Mouse (Mus musculus) forebrain, embryonic 13.5 days (tissue): ENCODE measurements around the gene Nfia. TPM values are rescaled to one million over a fixed set of nuclear protein-coding genes. Genes with fewer than 3 reads are reported as not detected.
A peak's percentile ranks its signal among the peaks of the same experiment; 100 is the strongest.

Source experiments
- ATAC-seq: fragments of 200-750 bp; cut with Nextera tagmentation; 2 replicates; pipeline ENCODE4 v1.8.0; 2017
- H3K27ac ChIP-seq: fragments of 300-500 bp; sonication (generic); 2 replicates; pipeline ENCODE4 v1.5.1; 2015; ENCODE audit warnings: inconsistent platforms, mild to moderate bottlenecking, moderate library complexity
- H3K27me3 ChIP-seq: fragments of 300-500 bp; sonication (generic); 2 replicates; pipeline ENCODE4 v1.6.1; 2015; ENCODE audit warnings: mild to moderate bottlenecking, inconsistent platforms
- H3K36me3 ChIP-seq: fragments of 300-500 bp; sonication (generic); 2 replicates; pipeline ENCODE4 v1.6.1; 2015; ENCODE audit warnings: mild to moderate bottlenecking, inconsistent platforms; ENCODE audit not compliant: poor library complexity, severe bottlenecking
- H3K4me1 ChIP-seq: fragments of 300-500 bp; sonication (generic); 2 replicates; pipeline ENCODE4 v1.6.1; 2015; ENCODE audit warnings: inconsistent platforms
- H3K4me2 ChIP-seq: fragments of 300-500 bp; sonication (generic); 2 replicates; pipeline ENCODE4 v1.6.1; 2015; ENCODE audit warnings: inconsistent platforms, mild to moderate bottlenecking, moderate library complexity
- H3K4me3 ChIP-seq: fragments of 300-500 bp; sonication (generic); 2 replicates; pipeline ENCODE4 v1.5.1; 2015; ENCODE audit warnings: mild to moderate bottlenecking, inconsistent platforms
- H3K9ac ChIP-seq: fragments of 300-500 bp; sonication (generic); 2 replicates; pipeline ENCODE4 v1.6.1; 2015; ENCODE audit warnings: mild to moderate bottlenecking, inconsistent platforms
- H3K9me3 ChIP-seq: fragments of 300-500 bp; sonication (generic); replicated peaks from 2 replicates; pipeline ENCODE4 v1.6.1; 2016; ENCODE audit warnings: inconsistent platforms
- WGBS: fragments of 180-500 bp; shearing (Covaris S2); methylation state at CpG from one replicate; pipeline ENCODE4 v1.1.7; 2015; 5-methylcytosine and 5-hydroxymethylcytosine counted together
- polyA plus RNA-seq: library from polyadenylated mRNA; unstranded; fragments of >200 nt; fragmentation: Nextera tagmentation; extraction: Ambion mirVana; gene quantifications from 2 replicates; pipeline ENCODE4 v1.2.1, GENCODE M21; 2015

The Nfia gene
- polyA plus RNA-seq, 1 experiment from 2014 or later: 121 TPM

DNA sequence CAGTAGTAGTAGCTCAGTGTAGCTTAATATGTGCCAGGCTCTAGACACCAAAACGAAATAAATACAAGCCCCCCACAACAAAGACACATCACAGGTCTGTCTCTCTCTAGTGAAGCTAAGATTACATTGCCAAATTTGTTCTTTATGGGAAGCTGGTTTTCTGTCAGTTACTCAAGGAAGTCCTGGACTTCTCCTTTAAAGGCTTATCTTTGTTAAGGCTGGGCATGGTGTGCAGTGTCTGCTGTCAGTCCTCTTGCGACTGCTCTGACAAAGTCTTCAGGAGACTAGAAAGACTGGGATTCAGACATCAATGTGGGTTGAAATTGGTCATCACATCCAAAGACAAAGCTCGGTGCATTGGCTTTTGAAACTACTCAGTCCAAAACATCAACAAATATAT lies 36.4 kb downstream of the Nfia start:
- Histone ChIP-seq H3K4me3 (no peak overlapping the region), H3K9me3 (no peaks in the 10 kb centered on the region), H3K4me2 (no peak overlapping the region), H3K9ac (no peak overlapping the region), H3K27ac (no peak overlapping the region), H3K27me3 (no peaks in the 10 kb centered on the region), H3K36me3 (no peaks in the 10 kb centered on the region), H3K4me1 (peaks cover 46% of the 10 kb centered on the region)
- 82% methylated on average over 3 of the region's 3 CpGs for WGBS
- ATAC-seq: no peak

DNA sequence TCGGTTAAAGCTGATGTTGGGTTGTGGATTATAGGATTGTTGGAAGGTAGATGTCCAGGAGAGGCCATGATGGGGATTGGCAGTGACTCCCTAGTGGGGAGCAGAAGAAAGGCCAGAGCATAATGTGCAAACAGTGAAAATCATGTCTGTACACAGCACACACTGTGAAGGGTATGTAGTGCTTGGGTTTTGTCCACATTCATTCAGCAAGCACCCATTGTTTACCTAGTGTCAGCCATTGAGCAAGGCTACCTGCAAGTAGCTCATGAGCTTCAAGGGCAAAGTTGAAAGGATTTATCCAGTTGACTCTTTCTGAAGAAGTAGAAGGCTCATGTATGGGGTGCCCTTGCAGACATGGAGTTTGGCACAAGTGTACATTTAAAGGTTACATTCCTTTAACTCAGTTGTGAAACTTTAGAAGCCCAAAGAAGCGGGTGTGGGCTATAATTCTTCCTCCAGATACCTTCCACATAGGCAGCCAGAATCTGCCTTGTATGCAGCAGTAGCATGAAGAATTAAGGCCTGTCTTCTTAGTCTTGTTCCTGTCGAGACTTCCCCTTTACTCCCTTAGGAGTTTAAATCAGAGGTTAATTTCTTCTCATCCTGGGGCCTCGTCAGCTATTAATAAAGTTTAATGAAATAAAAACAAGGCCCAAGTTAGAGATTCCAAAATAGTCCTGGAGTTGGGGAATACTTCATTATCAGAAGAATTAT lies 37.2 kb downstream of the Nfia start:
- H3K9me3 ChIP-seq: no peaks in the 10 kb centered on the region
- 74% methylated on average over 4 of the region's 4 CpGs for WGBS
- ATAC-seq: no peak
- H3K4me3 ChIP-seq: no peak overlapping the region
- no peaks in the 10 kb centered on the region for H3K27me3 ChIP-seq
- H3K4me2 ChIP-seq: no peak overlapping the region
- H3K27ac ChIP-seq: no peak overlapping the region
- peaks cover 44% of the 10 kb centered on the region for H3K4me1 ChIP-seq
- no peak overlapping the region for H3K9ac ChIP-seq
- no peaks in the 10 kb centered on the region for H3K36me3 ChIP-seq

DNA sequence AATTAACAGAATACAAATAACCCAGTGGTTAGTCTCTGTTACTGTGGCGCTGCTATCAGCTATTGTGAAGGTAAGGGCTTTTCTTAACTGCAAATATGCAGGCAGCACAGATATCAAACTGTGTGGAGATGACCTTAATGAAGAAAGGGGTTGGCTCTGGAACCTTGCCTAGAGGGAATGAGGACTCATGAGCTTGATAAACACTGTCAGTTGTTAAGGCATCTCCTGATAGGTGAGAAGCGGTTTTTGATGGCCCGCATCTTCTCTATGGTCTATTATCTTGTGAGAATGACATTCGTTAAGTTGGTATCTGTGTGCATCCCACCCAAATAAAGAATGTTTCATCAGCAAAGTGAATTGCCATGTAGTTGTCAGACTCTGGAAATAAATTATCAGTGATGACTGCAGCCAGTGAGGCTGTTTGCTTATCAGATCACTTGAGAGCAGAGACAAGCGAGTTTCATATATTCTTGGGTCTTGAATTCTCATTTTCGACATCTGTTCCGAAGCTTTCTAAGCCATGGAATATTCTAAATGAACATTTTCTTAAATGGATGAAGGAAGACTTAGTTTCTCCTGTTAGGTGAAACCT lies 37.9 kb downstream of the Nfia start:
- Histone ChIP-seq H3K36me3 (no peaks in the 10 kb centered on the region), H3K9me3 (no peaks in the 10 kb centered on the region), H3K27me3 (no peaks in the 10 kb centered on the region), H3K9ac (no peak overlapping the region), H3K4me3 (no peak overlapping the region), H3K4me2 (no peak overlapping the region), H3K4me1 (peaks cover 39% of the 10 kb centered on the region), H3K27ac (no peak overlapping the region)
- 78% methylated on average over 7 of the region's 7 CpGs for WGBS
- no peak for ATAC-seq

DNA sequence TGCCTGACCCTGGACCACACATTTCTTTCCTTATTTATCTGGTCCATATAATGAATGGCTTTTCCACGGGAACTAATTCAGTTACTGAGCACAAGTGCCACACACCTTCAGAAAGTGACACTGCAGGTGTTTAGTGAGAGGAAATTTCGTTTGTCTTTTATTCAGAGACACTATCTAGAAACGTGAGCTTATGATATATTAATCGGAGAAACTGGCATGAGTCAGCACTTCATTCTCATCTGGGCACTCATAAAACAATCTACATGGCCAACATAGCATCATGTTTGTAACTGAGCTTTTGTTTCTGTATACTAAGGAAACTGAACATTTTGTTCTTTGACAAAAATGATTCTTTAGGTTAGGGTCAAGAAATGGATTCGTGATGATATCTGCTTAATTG lies 40.5 kb downstream of the Nfia start:
- no peaks in the 10 kb centered on the region for H3K9me3 ChIP-seq
- no peak overlapping the region for H3K4me3 ChIP-seq
- no peak for ATAC-seq
- no peak overlapping the region for H3K4me2 ChIP-seq
- H3K4me1 ChIP-seq: peaks cover 38% of the 10 kb centered on the region
- H3K36me3 ChIP-seq: no peaks in the 10 kb centered on the region
- WGBS: 87% methylated on average over 5 of the region's 5 CpGs
- no peaks in the 10 kb centered on the region for H3K27me3 ChIP-seq
- H3K9ac ChIP-seq: no peak overlapping the region
- no peak overlapping the region for H3K27ac ChIP-seq

DNA sequence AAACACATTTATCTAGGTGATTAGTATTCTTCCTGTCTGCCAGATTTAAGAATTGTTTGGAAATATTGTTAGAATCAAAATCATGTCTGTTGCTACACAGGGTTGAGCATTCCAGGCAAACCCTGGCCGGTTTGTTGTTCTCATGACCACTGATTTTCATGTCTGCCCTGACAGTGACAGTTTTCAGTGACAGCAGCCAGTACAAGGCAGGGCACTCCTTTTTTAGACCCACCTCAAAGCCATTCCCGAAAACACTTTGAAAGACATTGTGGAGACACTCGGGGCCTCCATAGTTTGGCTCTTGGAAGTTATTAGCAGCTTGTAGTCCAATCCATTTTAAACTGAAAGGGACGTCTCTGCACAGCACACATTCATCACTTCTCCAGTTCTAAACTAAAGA lies 41.5 kb downstream of the Nfia start:
- Histone ChIP-seq H3K4me3 (no peak overlapping the region), H3K27me3 (no peaks in the 10 kb centered on the region), H3K36me3 (no peaks in the 10 kb centered on the region), H3K4me1 (peaks cover 43% of the 10 kb centered on the region), H3K9me3 (no peaks in the 10 kb centered on the region), H3K9ac (no peak overlapping the region), H3K4me2 (no peak overlapping the region), H3K27ac (no peak overlapping the region)
- WGBS: 67% methylated on average over 4 of the region's 4 CpGs
- ATAC-seq: no peak

DNA sequence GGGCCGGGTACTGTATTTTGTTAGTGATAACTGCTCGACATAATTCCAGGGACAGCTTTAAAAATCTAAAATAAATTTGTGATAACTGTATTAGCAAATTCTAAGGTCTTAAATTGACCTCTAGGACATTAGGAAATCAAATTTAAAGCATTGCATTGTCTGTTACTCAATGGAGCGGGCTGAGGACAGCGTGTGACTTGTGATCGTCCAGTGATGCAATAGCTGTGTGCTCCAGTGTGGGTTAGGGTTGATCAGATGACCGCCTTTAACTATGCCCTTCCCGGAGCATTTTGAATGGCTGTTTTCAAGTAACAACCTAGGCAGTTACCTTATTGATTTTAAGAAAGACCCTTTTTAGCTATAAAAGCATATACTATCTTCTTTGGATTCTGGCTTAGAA lies 42.0 kb downstream of the Nfia start:
- no peak overlapping the region for H3K27ac ChIP-seq
- H3K4me2 ChIP-seq: no peak overlapping the region
- H3K9ac ChIP-seq: no peak overlapping the region
- peaks cover 43% of the 10 kb centered on the region for H3K4me1 ChIP-seq
- H3K9me3 ChIP-seq: no peaks in the 10 kb centered on the region
- WGBS: 91% methylated on average over 7 of the region's 7 CpGs
- no peaks in the 10 kb centered on the region for H3K36me3 ChIP-seq
- no peaks in the 10 kb centered on the region for H3K27me3 ChIP-seq
- ATAC-seq: no peak
- no peak overlapping the region for H3K4me3 ChIP-seq

DNA sequence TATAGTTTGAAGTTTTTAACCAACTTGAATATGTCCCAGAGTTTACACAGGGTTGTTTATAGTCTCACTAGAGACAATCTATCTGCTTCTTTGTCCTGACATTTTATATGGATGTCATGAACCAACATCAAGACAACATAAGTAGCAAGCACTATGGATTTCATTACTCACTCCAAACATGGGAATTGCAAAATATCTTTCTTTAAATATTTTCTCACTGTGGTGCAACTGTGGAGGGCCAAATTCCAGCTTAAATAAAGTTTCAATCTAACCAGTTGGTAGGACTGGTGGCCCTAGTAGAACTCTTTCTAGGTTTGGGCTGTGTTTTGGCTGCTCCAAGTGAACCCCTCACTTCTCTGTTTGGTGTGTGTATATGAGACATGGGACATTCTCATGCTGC lies 43.5 kb downstream of the Nfia start:
- Histone ChIP-seq H3K9me3 (no peaks in the 10 kb centered on the region), H3K36me3 (no peaks in the 10 kb centered on the region), H3K4me2 (no peak overlapping the region), H3K9ac (no peak overlapping the region), H3K4me1 (peaks cover 34% of the 10 kb centered on the region), H3K4me3 (no peak overlapping the region), H3K27me3 (no peaks in the 10 kb centered on the region), H3K27ac (no peak overlapping the region; the same call in 1 of the 2 replicates)
- ATAC-seq: no peak

DNA sequence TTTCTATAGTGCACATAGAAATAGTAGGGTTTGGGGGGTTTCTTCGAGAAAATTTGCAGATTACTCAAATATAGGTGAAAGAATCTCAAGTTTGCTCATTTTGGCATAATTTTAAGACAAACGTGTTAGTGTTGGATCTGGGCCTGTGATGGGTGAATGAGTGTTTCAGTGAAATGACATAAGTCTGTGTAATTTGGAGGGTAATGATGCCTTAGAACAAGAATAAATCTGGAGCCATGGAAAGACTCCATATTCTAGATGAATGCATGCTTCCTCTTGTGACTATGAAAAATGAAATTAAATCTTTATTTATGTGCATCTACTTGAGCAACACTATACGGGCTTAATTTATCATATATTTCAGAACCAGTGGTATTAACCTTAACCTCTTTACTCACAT lies 44.2 kb downstream of the Nfia start:
- H3K9ac ChIP-seq: no peak overlapping the region
- peaks cover 34% of the 10 kb centered on the region for H3K4me1 ChIP-seq
- no peak overlapping the region for H3K4me2 ChIP-seq
- no peaks in the 10 kb centered on the region for H3K27me3 ChIP-seq
- H3K9me3 ChIP-seq: no peaks in the 10 kb centered on the region
- ATAC-seq: no peak
- WGBS: 81% methylated on average over 3 of the region's 3 CpGs
- H3K4me3 ChIP-seq: no peak overlapping the region
- no peaks in the 10 kb centered on the region for H3K36me3 ChIP-seq
- peak overlapping the region; percentile 19; the same call in 1 of the 2 replicates for H3K27ac ChIP-seq

DNA sequence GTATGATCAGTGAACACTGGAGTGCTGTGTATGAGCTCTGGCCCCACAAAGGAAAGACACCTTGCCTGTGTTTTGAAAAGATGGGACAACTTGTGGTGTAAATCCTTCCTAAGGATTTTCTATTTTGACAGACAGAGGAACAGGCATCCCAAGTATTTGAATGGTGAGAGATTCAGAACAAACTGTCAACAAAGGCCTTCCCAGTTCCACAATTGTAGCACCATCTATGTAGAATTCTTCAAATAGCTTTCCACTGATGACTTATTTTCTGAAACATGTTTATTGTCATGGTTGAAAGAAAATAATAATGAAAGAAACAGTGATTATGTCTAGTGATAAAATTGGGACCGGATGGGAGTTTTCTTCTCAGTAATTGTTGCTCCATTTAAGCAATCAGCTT lies 45.2 kb downstream of the Nfia start:
- 77% methylated on average over 1 of the region's 1 CpGs for WGBS
- no peak for ATAC-seq
- no peak overlapping the region for H3K4me2 ChIP-seq
- H3K36me3 ChIP-seq: no peaks in the 10 kb centered on the region
- no peak overlapping the region for H3K27ac ChIP-seq
- peaks cover 34% of the 10 kb centered on the region for H3K4me1 ChIP-seq
- H3K9ac ChIP-seq: no peak overlapping the region
- no peaks in the 10 kb centered on the region for H3K9me3 ChIP-seq
- no peaks in the 10 kb centered on the region for H3K27me3 ChIP-seq
- no peak overlapping the region for H3K4me3 ChIP-seq

DNA sequence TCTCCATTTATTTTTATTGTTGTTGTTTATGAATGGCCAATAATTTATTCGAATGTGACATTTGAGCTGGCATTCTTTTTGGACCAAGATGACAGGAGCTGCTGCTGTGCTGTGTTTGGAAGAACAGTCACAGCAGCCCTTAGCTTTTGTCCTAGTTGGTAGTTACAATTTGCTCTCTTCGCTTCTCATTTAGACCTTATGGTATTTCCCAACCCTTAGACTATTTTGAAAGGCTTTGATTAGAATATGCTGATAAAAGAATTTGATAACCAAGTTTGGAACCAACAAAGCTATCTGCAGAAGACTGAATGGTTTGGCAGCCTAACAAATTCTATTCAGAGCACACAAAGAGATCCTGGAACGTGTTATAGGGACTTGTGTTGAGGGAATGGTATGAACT lies 46.0 kb downstream of the Nfia start:
- H3K36me3 ChIP-seq: no peaks in the 10 kb centered on the region
- 71% methylated on average over 3 of the region's 3 CpGs for WGBS
- no peak overlapping the region for H3K4me3 ChIP-seq
- no peak overlapping the region for H3K4me2 ChIP-seq
- no peak overlapping the region for H3K27ac ChIP-seq
- H3K4me1 ChIP-seq: peaks cover 41% of the 10 kb centered on the region
- H3K9me3 ChIP-seq: no peaks in the 10 kb centered on the region
- no peak overlapping the region for H3K9ac ChIP-seq
- no peaks in the 10 kb centered on the region for H3K27me3 ChIP-seq
- no peak for ATAC-seq

DNA sequence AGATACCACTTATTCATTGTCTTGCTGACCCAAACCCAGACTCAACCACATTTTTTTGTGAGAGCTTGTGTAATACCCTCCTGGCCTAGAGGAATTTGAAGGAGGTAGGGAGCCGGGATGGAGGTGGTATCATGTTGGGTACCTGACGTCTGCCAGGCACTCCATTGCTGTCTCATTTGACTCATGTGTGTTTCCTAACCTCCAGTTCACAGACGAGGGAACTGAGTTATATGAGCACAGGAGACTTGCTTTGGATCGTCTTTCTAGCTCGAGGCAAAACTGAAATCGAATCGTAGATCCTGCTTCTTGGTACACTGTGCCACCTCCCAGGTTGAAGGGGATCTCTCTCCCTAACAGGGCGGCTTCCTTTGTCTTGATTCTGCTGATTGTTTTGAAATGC lies 46.6 kb downstream of the Nfia start:
- H3K4me2 ChIP-seq: no peak overlapping the region
- no peak overlapping the region for H3K9ac ChIP-seq
- H3K9me3 ChIP-seq: no peaks in the 10 kb centered on the region
- no peak overlapping the region for H3K4me3 ChIP-seq
- H3K27me3 ChIP-seq: no peaks in the 10 kb centered on the region
- ATAC-seq: no peak
- no peak overlapping the region for H3K27ac ChIP-seq
- WGBS: 85% methylated on average over 8 of the region's 8 CpGs
- no peaks in the 10 kb centered on the region for H3K36me3 ChIP-seq
- H3K4me1 ChIP-seq: peaks cover 41% of the 10 kb centered on the region

DNA sequence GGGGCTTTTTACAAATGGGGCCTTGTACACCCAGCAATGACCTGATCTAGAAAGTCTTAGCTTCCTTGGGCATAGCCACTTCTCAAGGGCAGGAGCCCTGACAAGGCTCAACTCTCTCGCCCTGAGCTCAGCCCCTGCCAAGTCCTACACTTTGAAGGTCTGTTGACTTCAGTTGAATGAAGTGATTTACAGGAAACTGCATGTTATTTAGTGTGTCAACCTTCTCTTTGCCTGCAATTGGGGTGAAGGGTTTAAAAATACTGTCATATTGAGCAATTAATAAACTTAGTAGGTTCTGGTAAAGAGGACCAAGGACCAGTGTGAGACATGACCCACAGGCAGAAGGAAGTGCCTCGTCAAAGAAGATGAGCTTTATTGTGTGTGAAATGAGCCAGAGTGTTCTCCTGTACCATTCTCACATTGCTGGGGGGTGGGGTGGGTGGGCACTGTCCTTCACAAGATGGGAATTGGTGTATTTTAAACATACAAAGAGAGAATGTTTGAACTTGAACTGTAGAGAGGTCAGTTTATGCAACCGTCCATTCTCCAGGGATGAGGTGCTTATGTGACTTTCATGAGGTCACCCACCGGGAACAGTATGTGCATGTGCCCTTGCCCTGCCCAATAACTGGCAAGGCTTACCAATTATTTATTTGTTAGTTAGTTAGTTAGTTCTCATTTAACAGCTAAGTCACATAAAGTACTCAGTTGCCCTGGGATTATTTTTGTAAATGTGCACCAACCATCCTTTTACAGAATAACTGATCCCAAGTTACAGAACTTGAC lies 48.1 kb downstream of the Nfia start:
- H3K36me3 ChIP-seq: no peaks in the 10 kb centered on the region
- peaks cover 56% of the 10 kb centered on the region for H3K4me1 ChIP-seq
- WGBS: 84% methylated on average over 4 of the region's 4 CpGs
- H3K4me3 ChIP-seq: no peak overlapping the region
- no peak overlapping the region for H3K9ac ChIP-seq
- H3K27ac ChIP-seq: no peak overlapping the region
- H3K27me3 ChIP-seq: no peaks in the 10 kb centered on the region
- no peak overlapping the region for H3K4me2 ChIP-seq
- no peaks in the 10 kb centered on the region for H3K9me3 ChIP-seq
- no peak for ATAC-seq
